Mouse (Mus musculus) liver, embryonic 14.5 days (tissue): ENCODE results near the gene Amotl1. TPM values are rescaled to one million over a fixed set of nuclear protein-coding genes. Genes with fewer than 3 reads are reported as not detected.

Experiments
- ATAC-seq: fragments of 200-750 bp; cut with Nextera tagmentation; 2 replicates; pipeline ENCODE4 v1.8.0; 2017; ENCODE audit warnings: moderate number of reproducible peaks, mild to moderate bottlenecking, moderate library complexity; ENCODE audit not compliant: insufficient read depth
- DNase-seq, 3 experiments: peaks; one replicate each; pipeline ENCODE4 v3.0.0-alpha.2; 2012 to 2013; ENCODE audit warnings: low read depth in 3 of 3, low spot score in 3 of 3
- H3K27ac ChIP-seq: fragments of 300-500 bp; sonication (generic); 2 replicates; pipeline ENCODE4 v1.5.1; 2014; ENCODE audit warnings: moderate library complexity, mild to moderate bottlenecking, control low read depth, inconsistent platforms
- H3K27me3 ChIP-seq: fragments of 300-500 bp; sonication (generic); 2 replicates; pipeline ENCODE4 v1.6.1; 2014; ENCODE audit warnings: mild to moderate bottlenecking, low read length, moderate library complexity; ENCODE audit not compliant: control insufficient read depth, insufficient read depth
- H3K36me3 ChIP-seq: fragments of 300-500 bp; sonication (generic); replicated peaks from 2 replicates; pipeline ENCODE4 v1.6.1; 2014; ENCODE audit warnings: low read depth; ENCODE audit not compliant: control insufficient read depth, insufficient read depth
- H3K4me1 ChIP-seq, 2 experiments: fragments of 200-500 bp in 1 of 2; fragments of 300-500 bp in 1 of 2; sonication (generic) in 1 of 2; replicated peaks; 2 replicates each; pipeline ENCODE4 v1.6.1; 2012 to 2014; ENCODE audit warnings: antibody characterized with exemption in 1 of 2, inconsistent platforms in 1 of 2, low read length in 1 of 2; ENCODE audit not compliant: control insufficient read depth in 2 of 2, insufficient read depth in 2 of 2
- H3K4me2 ChIP-seq: fragments of 300-500 bp; sonication (generic); 2 replicates; pipeline ENCODE4 v1.6.1; 2014; ENCODE audit warnings: low read depth, mild to moderate bottlenecking, control low read depth, moderate library complexity
- H3K4me3 ChIP-seq, 2 experiments: fragments of 200-500 bp in 1 of 2; fragments of 300-500 bp in 1 of 2; sonication (generic) in 1 of 2; 2 replicates each; pipeline ENCODE4 v1.5.1; 2012 to 2014; ENCODE audit warnings: low read depth in 2 of 2, low read length in 2 of 2, mild to moderate bottlenecking in 2 of 2, control low read depth in 1 of 2, inconsistent platforms in 1 of 2, moderate library complexity in 1 of 2; ENCODE audit not compliant: insufficient read depth in 1 of 2
- H3K9ac ChIP-seq: fragments of 300-500 bp; sonication (generic); replicated peaks from 2 replicates; pipeline ENCODE4 v1.6.1; 2014; ENCODE audit warnings: mild to moderate bottlenecking, control low read depth, moderate library complexity
- H3K9me3 ChIP-seq: fragments of 300-500 bp; sonication (generic); 2 replicates; pipeline ENCODE4 v1.6.1; 2016; ENCODE audit warnings: low read length, mixed read lengths; ENCODE audit not compliant: control insufficient read depth
- CTCF ChIP-seq: IDR thresholded peaks from 2 replicates; pipeline ENCODE4 v1.5.1; 2016; ENCODE audit warnings: antibody characterized with exemption, low read depth, control low read depth
- EP300 ChIP-seq: IDR thresholded peaks from 2 replicates; pipeline ENCODE4 v1.6.1; 2016; ENCODE audit warnings: antibody characterized with exemption, low read depth
- WGBS: fragments of 180-500 bp; shearing (Covaris S2); extraction: QIAGEN DNeasy Blood & Tissue Kit; methylation state at CpG from one replicate; pipeline ENCODE4 v1.1.7; 2014; ENCODE audit not compliant: insufficient replicate concordance; 5-methylcytosine and 5-hydroxymethylcytosine counted together
- polyA plus RNA-seq, 2 experiments: library from polyadenylated mRNA; depleted of rRNA in 1 of 2; stranded (reverse) in 1 of 2; unstranded in 1 of 2; fragments of >200 nt; fragmentation: Nextera tagmentation in 1 of 2; extraction: Ambion mirVana in 1 of 2; gene quantifications; 2 replicates each; pipeline versions ENCODE4 v1.2.1 to v1.2.3; 2012 to 2014

Gene Amotl1
- polyA plus RNA-seq, 2 experiments, result 1.7 to 2.0 TPM

GRCm38 (mm10) chr9:14605992-14606391 is 38.9 kb downstream of the Amotl1 start:
- Histone ChIP-seq H3K4me2 (no peak overlapping the region), H3K9ac (no peak overlapping the region), H3K4me3 (no peak overlapping the region), H3K9me3 (no peaks in the 10 kb centered on the region), H3K27ac (no peak overlapping the region), H3K36me3 (no peaks in the 10 kb centered on the region), H3K27me3 (no peaks in the 10 kb centered on the region), H3K4me1 (0 out of 4 replicates have a peak, but pooled peaks cover 0 to 1% of the 10 kb centered on the region in 2 experiments)
- ATAC-seq (no peak), DNase-seq (no peak)
- 56% methylated on average over 4 of the region's 4 CpGs for WGBS
- no peak for TF ChIP-seq CTCF
- TF ChIP-seq EP300, result no peak

- Histone ChIP-seq H3K36me3 (no peaks in the 10 kb centered on the region), H3K9ac (no peak overlapping the region), H3K4me3 (no peak overlapping the region), H3K9me3 (no peaks in the 10 kb centered on the region), H3K27ac (no peak overlapping the region), H3K27me3 (no peaks in the 10 kb centered on the region), H3K4me1 (0 out of 4 replicates have a peak, but pooled peaks cover 0 to 1% of the 10 kb centered on the region in 2 experiments), H3K4me2 (no peak overlapping the region)
- DNase-seq (no peak), ATAC-seq (no peak)
- no peak for TF ChIP-seq EP300
- TF ChIP-seq CTCF, result no peak
- WGBS, result 28% methylated on average over 3 of the region's 3 CpGs
These were observed 40.5 kb downstream of the Amotl1 start for GRCm38 (mm10) chr9:14604363-14604762.

GRCm38 (mm10) chr9:14603475-14603874 is 41.4 kb downstream of the Amotl1 start:
- Histone ChIP-seq H3K9ac (no peak overlapping the region), H3K4me2 (no peak overlapping the region)
- 52% methylated on average over 4 of the region's 4 CpGs for WGBS

GRCm38 (mm10) chr9:14599799-14600198 is 45.1 kb downstream of the Amotl1 start:
- Histone ChIP-seq H3K4me2 (no peak overlapping the region), H3K27ac (no peak overlapping the region), H3K4me3 (no peak overlapping the region), H3K9ac (no peak overlapping the region), H3K36me3 (no peaks in the 10 kb centered on the region), H3K27me3 (no peaks in the 10 kb centered on the region), H3K4me1 (0 out of 4 replicates have a peak, but pooled peaks cover 0 to 2% of the 10 kb centered on the region in 2 experiments), H3K9me3 (no peaks in the 10 kb centered on the region)
- WGBS, result 57% methylated on average over 5 of the region's 5 CpGs
- DNase-seq (no peak), ATAC-seq (no peak)
- TF ChIP-seq CTCF (no peak), EP300 (no peak)

More at GRCm38 (mm10) chr9:14603475-14603874, 41.4 kb downstream of the Amotl1 start:
- H3K4me1 ChIP-seq, result 0 out of 4 replicates have a peak, but pooled peaks cover 0 to 2% of the 10 kb centered on the region in 2 experiments
- no peaks in the 10 kb centered on the region for H3K9me3 ChIP-seq
- TF ChIP-seq EP300, result no peak
- TF ChIP-seq CTCF, result no peak
- DNase-seq (no peak), ATAC-seq (no peak)
- no peak overlapping the region for H3K4me3 ChIP-seq
- H3K36me3 ChIP-seq, result no peaks in the 10 kb centered on the region
- H3K27ac ChIP-seq, result no peak overlapping the region
- H3K27me3 ChIP-seq, result no peaks in the 10 kb centered on the region

- H3K27me3 ChIP-seq, result no peaks in the 10 kb centered on the region
- DNase-seq (no peak), ATAC-seq (no peak)
- no peaks in the 10 kb centered on the region for H3K9me3 ChIP-seq
- no peaks in the 10 kb centered on the region for H3K36me3 ChIP-seq
- H3K9ac ChIP-seq, result no peak overlapping the region
- H3K27ac ChIP-seq, result no peak overlapping the region
- H3K4me2 ChIP-seq, result no peak overlapping the region
- TF ChIP-seq CTCF (no peak), EP300 (no peak)
- 57% methylated on average over 2 of the region's 2 CpGs for WGBS
- H3K4me1 ChIP-seq, result 0 out of 4 replicates have a peak, but pooled peaks cover 0 to 2% of the 10 kb centered on the region in 2 experiments
- H3K4me3 ChIP-seq, result no peak overlapping the region
These were observed 46.7 kb downstream of the Amotl1 start for GRCm38 (mm10) chr9:14598157-14598556.
